Mouse (Mus musculus) CH12.LX (cell line): ENCODE data around the gene Tsr2.

Source experiments
- CTCF ChIP-seq, 2 experiments: IDR thresholded peaks in 1 of 2; conservative IDR thresholded peaks in 1 of 2; 2 replicates each; pipeline ENCODE4 v1.5.1; 2011 to 2012; ENCODE audit warnings: low read depth in 2 of 2, low read length in 2 of 2, improper control_type of control experiment in 1 of 2, inconsistent platforms in 1 of 2, mild to moderate bottlenecking in 1 of 2, moderate library complexity in 1 of 2
- EP300 ChIP-seq: IDR thresholded peaks from 2 replicates; pipeline ENCODE4 v1.6.1; 2011; ENCODE audit warnings: low read length, improper control_type of control experiment
- HCFC1 ChIP-seq: IDR thresholded peaks from 2 replicates; pipeline ENCODE4 v1.6.1; 2012; ENCODE audit warnings: low read depth, mild to moderate bottlenecking, inconsistent platforms, low read length, improper control_type of control experiment
- MAFK ChIP-seq: IDR thresholded peaks from 2 replicates; pipeline ENCODE4 v1.6.1; 2011; ENCODE audit warnings: low read length, improper control_type of control experiment; ENCODE audit not compliant: insufficient replicate concordance
- POLR2A ChIP-seq: IDR thresholded peaks from 2 replicates; pipeline ENCODE4 v1.6.1; 2011; ENCODE audit warnings: low read depth, mild to moderate bottlenecking, improper control_type of control experiment, low read length
- SIN3A ChIP-seq: IDR thresholded peaks from 2 replicates; pipeline ENCODE4 v1.6.1; 2012; ENCODE audit warnings: low read length, improper control_type of control experiment, inconsistent platforms
- SMC3 ChIP-seq: IDR thresholded peaks from 2 replicates; pipeline ENCODE4 v1.6.1; 2011; ENCODE audit warnings: low read depth, low read length, improper control_type of control experiment
- UBTF ChIP-seq: IDR thresholded peaks from 2 replicates; pipeline ENCODE4 v1.6.1; 2012; ENCODE audit warnings: low read depth, mild to moderate bottlenecking, inconsistent platforms, low read length, improper control_type of control experiment, moderate library complexity
- USF1 ChIP-seq: IDR thresholded peaks from 2 replicates; pipeline ENCODE4 v1.6.1; 2014; ENCODE audit warnings: low read depth, mild to moderate bottlenecking, inconsistent platforms, low read length, improper control_type of control experiment

DNA sequence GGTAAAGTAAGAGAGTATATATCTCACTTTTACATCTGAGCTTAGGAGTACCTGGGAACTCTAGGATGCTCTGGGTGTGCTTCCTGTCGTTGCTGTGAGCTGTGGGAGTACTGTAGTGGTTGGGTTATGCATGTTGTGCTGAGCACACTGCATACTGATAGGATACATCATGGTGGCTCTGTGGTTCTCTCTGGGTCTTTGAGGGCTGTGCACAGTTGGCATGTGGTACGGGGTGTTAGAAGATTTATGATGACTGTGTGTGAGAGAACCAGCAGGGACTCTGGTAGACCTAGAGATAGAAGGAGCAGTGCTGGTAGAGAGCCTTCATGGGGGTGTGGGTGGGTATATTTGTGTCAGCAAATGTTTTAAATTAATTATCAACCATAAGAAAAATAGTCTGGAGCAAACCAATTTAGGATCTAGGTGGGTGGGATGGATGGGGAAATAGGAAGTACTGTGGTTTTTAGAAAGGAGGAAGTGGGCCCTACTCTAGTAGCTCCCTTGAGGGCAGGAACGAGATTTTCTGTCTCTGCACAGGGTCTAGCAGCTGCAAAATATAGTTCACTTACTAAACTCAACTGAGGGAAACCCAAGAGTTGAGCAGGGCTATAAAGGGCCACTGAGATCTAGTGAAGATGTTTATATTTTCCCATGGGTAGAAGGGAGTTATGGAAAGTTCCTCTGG, 34.6 kb downstream of the Tsr2 start:
- TF ChIP-seq MAFK (0 out of 2 replicates have a peak, but pooled peaks have one; percentile 34), CTCF (conservative IDR thresholded peaks at IDR 0.05 in 1 of 2, IDR thresholded peaks at IDR 0.05 in 1 of 2; ENCODE audit: low read depth in 2 of 2, low read length in 2 of 2) (no peak), HCFC1 (no peak), USF1 (no peak), SMC3 (no peak), EP300 (peak; percentile 79), POLR2A (no peak), UBTF (no peak), SIN3A (no peak)
